Mouse (Mus musculus): ENCODE measurements around the gene Srgap2.
A peak's percentile ranks its signal among the peaks of the same experiment; 100 is the strongest.

The Srgap2 gene

DNA sequence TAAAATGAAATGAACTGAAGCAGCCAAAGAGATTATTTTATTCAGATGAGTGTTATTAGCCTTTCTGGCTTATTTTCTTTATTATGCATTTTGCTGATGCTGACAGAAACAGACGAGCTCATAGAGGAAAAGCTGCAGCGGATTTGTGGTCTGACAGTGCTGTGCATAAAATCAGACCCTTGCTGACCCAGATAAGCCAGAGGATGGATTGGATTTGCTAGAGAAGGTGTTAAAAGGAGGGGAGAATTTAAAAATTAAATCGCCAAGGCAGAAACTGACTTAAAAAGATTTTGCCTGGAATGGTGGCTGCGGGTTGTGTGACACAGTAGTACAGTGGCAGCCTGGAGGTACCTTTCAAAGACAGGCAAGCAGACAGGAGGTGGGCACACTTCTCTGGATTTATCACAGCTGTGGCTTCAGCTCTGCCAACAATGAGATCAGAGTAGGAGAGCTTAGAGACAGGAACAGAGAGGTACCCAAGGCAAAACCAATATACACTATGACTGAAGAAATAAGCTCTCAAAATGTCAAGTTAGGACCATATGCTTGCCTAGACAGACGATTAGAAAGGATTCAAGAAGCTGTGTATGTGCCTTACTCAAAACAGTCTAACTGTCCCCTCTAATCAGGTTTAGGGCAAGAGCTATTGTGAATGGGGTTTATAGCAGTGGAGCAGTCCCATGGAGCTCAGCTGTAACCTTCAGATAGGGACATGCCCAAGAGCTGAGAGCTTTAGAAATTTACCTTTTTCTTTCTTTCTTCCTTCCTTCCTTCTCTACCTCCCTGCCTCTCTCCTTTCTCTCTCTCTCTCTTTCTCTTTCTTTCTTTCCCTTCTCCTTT is 109.1 kb downstream of the Srgap2 start:
- DNase-seq (ENCODE audit: low read depth, low spot score): no peak

GRCm38 (mm10) chr1:131417059-131417750 is 109.9 kb downstream of the Srgap2 start:
- no peak for DNase-seq (ENCODE audit: low read depth, low spot score)

GRCm38 (mm10) chr1:131403567-131403966 is 123.6 kb downstream of the Srgap2 start:
- no peak for DNase-seq (ENCODE audit: low read depth, low spot score)

GRCm38 (mm10) chr1:131400844-131401243 is 126.3 kb downstream of the Srgap2 start:
- no peak for DNase-seq (ENCODE audit: low read depth, low spot score)

DNA sequence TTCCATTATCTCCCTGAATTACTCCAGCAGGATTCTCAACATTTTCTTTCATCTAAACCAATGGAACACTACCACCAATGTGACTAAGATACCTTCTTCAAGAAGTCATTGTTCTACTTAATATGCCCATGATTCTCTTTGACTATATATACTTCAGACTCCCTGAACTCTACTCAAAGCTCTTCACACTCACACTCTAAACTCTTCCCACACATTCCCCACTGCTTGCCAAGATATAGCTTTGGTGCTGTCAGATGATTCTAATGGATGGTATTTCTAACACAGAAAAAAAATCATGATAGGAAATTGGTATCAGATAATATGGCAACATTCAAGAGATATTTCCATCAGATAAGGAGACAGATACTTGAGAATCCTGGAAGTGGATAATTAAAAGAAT is 129.0 kb downstream of the Srgap2 start:
- no peak for DNase-seq (ENCODE audit: low read depth, low spot score)

GRCm38 (mm10) chr1:131384406-131384805 is 142.7 kb downstream of the Srgap2 start:
- DNase-seq (ENCODE audit: low read depth, low spot score): peak; percentile 74

DNA sequence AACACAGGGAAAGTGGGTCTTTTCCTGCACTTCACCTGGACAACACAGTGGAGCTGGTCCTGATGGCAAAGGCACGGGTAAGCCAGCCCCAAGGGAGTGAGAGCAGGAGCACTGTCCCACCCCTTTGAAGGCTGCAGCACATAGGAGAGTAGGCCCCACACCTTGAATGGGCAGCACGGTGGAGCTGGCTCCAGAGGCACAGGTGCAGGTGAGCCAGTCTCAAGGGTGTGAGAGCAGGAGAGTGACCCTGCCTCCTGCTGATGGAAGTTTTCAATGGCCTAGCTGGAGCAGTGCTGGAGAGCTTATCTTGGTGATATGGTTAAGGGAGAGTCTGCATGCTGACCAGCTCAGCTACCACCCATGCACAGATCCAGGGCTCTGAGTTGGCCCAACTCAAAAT is 145.0 kb downstream of the Srgap2 start:
- no peak for DNase-seq (ENCODE audit: low read depth, low spot score)

- DNase-seq (ENCODE audit: low read depth, low spot score): no peak
Measured at GRCm38 (mm10) chr1:131380254-131380653, 146.9 kb downstream of the Srgap2 start.

DNA sequence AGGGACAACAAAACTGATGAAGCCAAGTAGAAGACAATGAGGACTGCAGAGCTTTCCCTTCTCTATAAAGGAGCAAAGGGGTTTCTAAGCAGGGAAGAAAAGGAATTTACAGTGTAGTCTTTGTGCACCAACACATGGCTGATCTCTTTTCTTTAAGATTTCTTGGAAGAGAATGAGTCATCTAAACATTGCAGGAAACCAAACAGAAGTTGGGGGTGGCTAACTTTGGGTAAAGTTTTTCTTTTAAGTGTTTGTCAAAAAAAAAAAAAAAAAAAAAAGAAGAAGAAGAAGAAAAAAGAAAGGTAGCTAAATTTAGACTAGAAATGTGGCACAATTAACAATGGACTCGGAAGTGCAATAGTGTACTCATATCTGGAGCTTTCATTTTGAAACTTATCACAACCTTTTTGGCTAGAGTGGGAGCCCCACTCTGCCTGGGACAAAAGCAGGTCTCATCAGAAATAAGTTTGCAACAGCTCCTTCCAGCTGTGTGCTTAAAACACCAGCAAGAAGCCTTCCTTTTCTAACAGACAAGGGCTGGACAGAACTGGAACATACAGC is 148.2 kb downstream of the Srgap2 start:
- DNase-seq (ENCODE audit: low read depth, low spot score): no peak

DNA sequence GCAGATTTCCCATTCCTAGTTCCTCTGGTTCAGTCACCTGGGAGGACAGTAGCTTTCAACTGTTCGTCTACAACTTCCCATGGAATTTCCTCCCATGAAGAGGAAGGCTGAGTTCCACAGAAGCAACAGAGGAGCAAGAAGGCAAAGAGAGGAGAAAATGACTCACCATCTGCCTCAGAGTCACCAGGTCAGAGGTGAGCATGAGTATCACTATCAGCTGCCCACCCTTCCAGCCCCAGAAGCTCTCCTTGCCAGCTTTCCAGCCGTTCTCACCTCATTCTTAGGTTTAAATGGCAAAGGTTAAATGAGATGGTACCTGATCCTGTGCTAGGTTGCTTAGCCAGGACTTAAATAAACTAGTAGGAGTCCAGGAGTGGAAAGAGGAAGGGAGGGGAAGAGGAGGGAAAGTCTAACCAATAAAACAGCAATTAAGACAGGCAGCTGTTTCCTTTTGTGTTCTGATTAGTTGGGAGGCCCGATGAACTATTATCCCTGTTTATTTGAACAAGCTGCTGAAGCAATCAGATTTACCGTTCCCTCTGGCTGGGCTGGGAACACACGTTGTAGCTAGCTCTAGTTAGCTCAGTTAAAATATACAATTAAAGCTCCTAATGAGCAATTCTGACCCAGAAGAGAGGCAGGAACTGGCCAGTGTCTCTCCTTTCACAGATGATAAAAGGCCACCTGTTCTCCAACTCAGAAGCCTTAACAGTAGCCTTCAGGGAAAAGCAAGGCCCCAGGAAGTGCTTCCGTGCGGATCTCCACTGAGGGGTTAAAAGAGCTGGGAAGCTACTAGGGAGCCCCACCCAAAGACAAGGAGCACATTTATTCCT is 148.9 kb downstream of the Srgap2 start:
- peak; percentile 77 for DNase-seq (ENCODE audit: low read depth, low spot score)

DNA sequence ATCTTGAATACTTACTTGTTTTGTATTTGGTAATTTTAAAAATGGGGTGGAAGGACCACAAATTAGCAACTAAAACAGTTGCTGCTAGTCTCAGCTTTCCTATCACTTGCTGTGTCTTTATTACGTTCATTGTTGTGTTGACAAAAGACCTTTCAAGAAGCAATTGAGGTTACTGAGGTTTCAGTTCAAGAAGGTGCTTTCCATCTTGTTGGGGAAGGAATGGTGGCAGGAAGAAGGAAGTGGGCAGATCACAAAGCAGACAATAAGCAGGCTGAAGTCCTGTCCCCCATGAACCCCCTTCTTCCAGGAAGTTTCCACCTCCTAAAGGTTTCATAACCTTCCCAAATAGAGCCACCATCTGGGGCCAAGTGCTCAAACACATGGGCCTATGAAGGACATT is 161.3 kb downstream of the Srgap2 start:
- no peak for DNase-seq (ENCODE audit: low read depth, low spot score)

- no peak for DNase-seq (ENCODE audit: low read depth, low spot score)
Measured at GRCm38 (mm10) chr1:131364432-131364831, 162.7 kb downstream of the Srgap2 start.

DNA sequence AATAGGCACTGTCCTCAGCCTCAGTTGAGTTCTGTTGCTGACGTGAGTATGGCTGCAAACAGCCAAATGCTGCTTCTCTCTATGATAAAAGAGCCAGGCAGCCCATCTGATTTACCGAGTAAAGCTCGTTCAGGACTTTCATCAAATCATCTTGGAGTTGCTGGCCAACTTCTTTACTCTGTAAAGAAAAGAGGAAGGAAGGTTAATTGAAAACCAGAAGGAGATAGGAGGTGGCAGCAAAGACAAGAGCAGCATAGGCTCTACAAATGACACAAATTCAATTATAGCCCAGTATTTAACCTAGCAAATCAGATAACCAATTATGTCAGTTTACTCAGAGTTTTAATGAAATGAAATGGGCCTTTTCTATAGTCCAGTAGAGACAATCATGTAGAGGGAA is 163.3 kb downstream of the Srgap2 start:
- DNase-seq (ENCODE audit: low read depth, low spot score): no peak

DNA sequence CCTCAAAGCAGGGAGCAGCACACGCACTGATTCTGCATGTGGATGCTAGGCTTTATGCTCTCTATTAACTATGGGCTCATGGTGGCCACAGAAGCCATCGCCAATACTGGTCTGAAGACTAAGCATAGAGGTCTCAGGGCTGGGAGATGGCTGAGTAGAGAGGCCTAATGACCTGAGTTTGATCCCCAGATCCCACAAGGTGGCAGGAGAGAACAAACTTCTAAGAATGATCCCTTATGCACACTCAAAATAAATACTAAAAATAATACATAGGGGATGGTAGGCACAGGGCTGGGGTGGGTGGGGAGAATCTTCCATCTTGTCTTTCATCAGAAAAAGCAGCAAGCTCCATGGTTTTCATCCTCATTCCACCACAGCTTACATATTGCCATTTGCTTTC is 165.1 kb downstream of the Srgap2 start:
- DNase-seq (ENCODE audit: low read depth, low spot score): no peak

DNA sequence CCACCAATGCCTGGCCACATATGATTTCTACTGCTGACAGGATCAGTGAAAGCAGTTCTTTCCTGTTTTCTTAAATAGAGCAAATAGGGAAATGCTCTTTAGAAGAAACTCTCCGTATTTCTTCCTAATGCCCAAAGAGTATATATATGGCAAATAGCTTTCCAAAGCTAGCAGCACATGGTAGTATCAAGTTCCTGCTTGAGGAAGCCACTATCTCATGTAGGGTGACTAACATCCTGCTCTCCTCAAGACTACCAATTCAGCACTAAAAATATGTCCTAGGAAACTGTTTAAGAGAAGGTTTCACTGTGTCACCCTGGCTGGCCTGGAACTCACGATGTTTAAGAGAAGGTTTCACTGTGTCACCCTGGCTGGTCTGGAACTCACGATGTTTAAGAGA is 166.4 kb downstream of the Srgap2 start:
- DNase-seq (ENCODE audit: low read depth, low spot score): no peak

- no peak for DNase-seq (ENCODE audit: low read depth, low spot score)
Measured at GRCm38 (mm10) chr1:131359609-131360008, 167.5 kb downstream of the Srgap2 start.

- DNase-seq (ENCODE audit: low read depth, low spot score): no peak
Measured at GRCm38 (mm10) chr1:131357213-131357612, 169.9 kb downstream of the Srgap2 start.

DNA sequence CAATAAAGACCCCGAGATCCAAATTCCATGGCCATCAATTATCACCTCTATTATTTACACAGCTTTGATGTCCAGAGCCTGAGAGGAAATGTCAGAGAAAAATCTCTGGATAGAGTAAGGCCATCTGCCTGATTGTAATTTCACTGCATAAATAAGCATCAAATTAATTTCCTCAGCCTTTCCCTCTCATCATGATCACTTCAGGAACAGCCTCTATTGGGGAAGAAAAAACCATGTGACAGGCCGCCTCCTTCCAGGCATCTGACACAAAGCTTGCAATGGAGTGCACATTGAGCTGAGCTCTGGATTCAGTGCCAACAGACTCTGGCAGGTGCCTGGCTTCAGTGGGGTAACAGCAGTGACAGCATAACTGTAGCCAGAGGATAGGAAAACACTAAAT is 175.7 kb downstream of the Srgap2 start:
- no peak for DNase-seq (ENCODE audit: low read depth, low spot score)

DNA sequence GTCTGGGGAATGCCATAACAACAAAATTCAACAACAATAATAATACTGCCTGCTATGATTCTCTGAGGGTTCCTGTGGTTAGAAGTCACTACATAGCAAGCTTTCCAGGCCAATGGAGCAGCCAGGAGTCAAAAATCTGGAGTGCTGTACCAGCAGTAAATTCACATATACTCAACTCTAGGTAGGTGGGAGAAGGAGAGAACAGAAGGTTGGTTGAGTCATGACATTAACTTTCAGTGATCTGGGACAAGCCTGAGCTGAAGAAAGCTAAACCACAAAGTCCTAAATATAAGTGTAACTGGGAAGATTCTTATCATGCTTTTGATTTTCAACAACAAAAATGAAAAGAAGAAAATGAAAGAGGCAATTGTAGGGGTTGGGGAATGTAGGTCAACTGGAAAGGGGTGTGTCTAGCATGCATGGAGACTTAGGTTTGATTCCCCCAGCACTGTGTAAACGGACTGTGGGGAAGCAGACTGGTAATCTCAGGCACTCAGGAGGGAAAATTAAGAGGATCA is 177.1 kb downstream of the Srgap2 start:
- DNase-seq (ENCODE audit: low read depth, low spot score): no peak

- DNase-seq (ENCODE audit: low read depth, low spot score): no peak
Measured at GRCm38 (mm10) chr1:131347708-131348107, 179.4 kb downstream of the Srgap2 start.

DNA sequence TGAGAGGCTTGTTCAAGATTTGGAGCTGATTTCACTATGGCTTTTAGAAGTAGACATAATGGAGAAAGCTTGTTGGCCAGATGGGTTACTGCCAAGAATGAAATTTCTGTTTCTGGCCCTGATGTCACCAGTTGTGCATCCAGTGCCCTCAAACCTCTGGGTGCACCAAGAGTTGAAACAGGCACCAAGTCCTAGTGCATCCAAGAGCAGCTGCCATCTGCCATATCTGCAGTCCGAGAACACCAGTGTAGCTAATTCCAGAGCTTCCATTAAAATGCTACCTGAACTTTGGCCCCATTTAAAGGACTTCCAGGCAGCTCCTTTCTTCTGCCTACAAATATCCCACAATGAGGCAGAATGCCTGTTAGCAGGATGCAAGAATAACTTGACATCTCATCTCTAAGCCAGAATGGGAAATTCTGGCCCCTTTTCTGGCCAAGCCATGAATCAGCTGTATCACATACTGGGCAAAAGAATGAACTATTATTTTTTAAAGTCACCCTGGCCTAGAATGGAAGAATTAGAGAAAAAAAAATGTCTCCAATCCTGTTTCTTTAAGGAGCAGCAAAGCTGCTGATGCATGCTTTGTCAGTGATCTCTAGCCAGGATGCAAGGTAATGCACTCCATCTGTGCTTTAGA is 180.1 kb downstream of the Srgap2 start:
- DNase-seq (ENCODE audit: low read depth, low spot score): no peak

Measured in skeletal muscle tissue, adult 2 months (tissue).